Mouse (Mus musculus) ES-E14 (cell line): ENCODE results near the gene 9130213A22Rik. TPM values are rescaled to one million over a fixed set of nuclear protein-coding genes. Genes with fewer than 3 reads are reported as not detected.

ENCODE experiments used
- DNase-seq: peaks from one replicate; pipeline ENCODE4 v3.0.0-alpha.2; 2013; ENCODE audit warnings: low read depth, low spot score
- H3K27ac ChIP-seq: 2 replicates; pipeline ENCODE4 v1.5.1; 2012; ENCODE audit warnings: low read depth, mild to moderate bottlenecking, low read length, moderate library complexity, mixed read lengths; ENCODE audit not compliant: poor library complexity, insufficient read depth, severe bottlenecking
- H3K36me3 ChIP-seq: 2 replicates; pipeline ENCODE4 v1.6.1; 2012; ENCODE audit warnings: mild to moderate bottlenecking, low read length, moderate library complexity, mixed read lengths; ENCODE audit not compliant: control insufficient read depth, poor library complexity, insufficient read depth, severe bottlenecking
- H3K4me1 ChIP-seq, 2 experiments: fragments of 150-350 bp in 1 of 2; sonication (generic) in 1 of 2; 2 replicates each; pipeline ENCODE4 v1.6.1; 2012; ENCODE audit warnings: low read length in 2 of 2, mild to moderate bottlenecking in 1 of 2, mixed read lengths in 1 of 2; ENCODE audit not compliant: control insufficient read depth in 2 of 2, insufficient read depth in 2 of 2, poor library complexity in 1 of 2
- H3K4me3 ChIP-seq, 2 experiments: fragments of 150-350 bp in 1 of 2; sonication (generic) in 1 of 2; 2 replicates each; pipeline ENCODE4 v1.5.1; 2012; ENCODE audit warnings: low read length in 2 of 2, low read depth in 1 of 2, mild to moderate bottlenecking in 1 of 2, mixed read lengths in 1 of 2; ENCODE audit not compliant: insufficient read depth in 1 of 2, poor library complexity in 1 of 2, severe bottlenecking in 1 of 2
- H3K9ac ChIP-seq: 2 replicates; pipeline ENCODE4 v1.6.1; 2012; ENCODE audit warnings: low read depth, mild to moderate bottlenecking, low read length, mixed read lengths; ENCODE audit not compliant: poor library complexity, insufficient read depth, severe bottlenecking
- H3K9me3 ChIP-seq: fragments of 150-350 bp; sonication (generic); 2 replicates; pipeline ENCODE4 v1.6.1; 2012; ENCODE audit warnings: low read depth, mild to moderate bottlenecking, low read length; ENCODE audit not compliant: control insufficient read depth, insufficient read depth
- CHD2 ChIP-seq: IDR thresholded peaks from 2 replicates; pipeline ENCODE4 v1.6.1; 2014; ENCODE audit warnings: mild to moderate bottlenecking, low read depth, low read length, inconsistent platforms
- HCFC1 ChIP-seq: IDR thresholded peaks from 2 replicates; pipeline ENCODE4 v1.6.1; 2012; ENCODE audit warnings: low read length, inconsistent platforms, borderline replicate concordance; ENCODE audit not compliant: insufficient read depth
- MAFK ChIP-seq: IDR thresholded peaks from 2 replicates; pipeline ENCODE4 v1.6.1; 2014; ENCODE audit warnings: mild to moderate bottlenecking, low read depth, low read length, inconsistent platforms; ENCODE audit not compliant: insufficient read depth
- ZC3H11A ChIP-seq: IDR thresholded peaks from 2 replicates; pipeline ENCODE4 v1.6.1; 2012; ENCODE audit warnings: low read depth, mild to moderate bottlenecking, inconsistent platforms, low read length, borderline replicate concordance
- ZNF384 ChIP-seq: IDR thresholded peaks from 2 replicates; pipeline ENCODE4 v1.6.1; 2012; ENCODE audit warnings: low read depth, low read length, inconsistent platforms
- in situ Hi-C, 2 experiments: fragments of 600-800 bp; cut with MboI; formaldehyde crosslinking; loops; one replicate each; pipeline ENCODE4 v1.15.1; 2025; ENCODE audit warnings: low sequenced_read_pairs in 2 of 2, inconsistent platforms in 1 of 2; ENCODE audit not compliant: unreplicated experiment in 2 of 2
- total RNA-seq: library from RNA; depleted of rRNA; stranded (reverse); fragments of 300-350 nt; gene quantifications from 2 replicates; pipeline ENCODE4 v1.2.3, GENCODE M21; 2012

Gene 9130213A22Rik
- total RNA-seq, 1 experiment, result not detected

GRCm38 (mm10) chr11:69120221-69121000 is 2.0 kb downstream of the 9130213A22Rik start, which contains the start of gene Hes7:
Gene Hes7 (plus strand): TSS chr11:69120404.
- H3K4me3 ChIP-seq, result peak within 1 kb of the TSS; percentile 68 to 82; a peak in 3 of 4 replicates
- H3K36me3 ChIP-seq, result no peaks in the 10 kb centered on the region
- H3K9ac ChIP-seq, result 0 out of 2 replicates have a peak within 1 kb of the TSS, but pooled peaks have one; percentile 6
- H3K9me3 ChIP-seq, result no peaks in the 10 kb centered on the region
- TF ChIP-seq ZNF384 (no peak), CHD2 (no peak)
- no peak for DNase-seq
- in situ Hi-C loops, result no loop called here
- no peak within 1 kb of the TSS for H3K27ac ChIP-seq
- H3K4me1 ChIP-seq, result peaks cover 0 to 4% of the 10 kb centered on the region in 2 experiments; a peak in 1 of 4 replicates

- in situ Hi-C loops, result no loop called here
- no peak overlapping the region for H3K27ac ChIP-seq
- peaks cover 0 to 4% of the 10 kb centered on the region in 2 experiments; a peak in 1 of 4 replicates for H3K4me1 ChIP-seq
- DNase-seq, result no peak
- no peak for TF ChIP-seq HCFC1
- no peaks in the 10 kb centered on the region for H3K9me3 ChIP-seq
- no peak overlapping the region for H3K9ac ChIP-seq
- 0 out of 4 replicates have a peak overlapping the region, but pooled peaks of 1 of the 2 experiments have one; percentile 9 for H3K4me3 ChIP-seq
- H3K36me3 ChIP-seq, result no peaks in the 10 kb centered on the region
Measured at GRCm38 (mm10) chr11:69119446-69120155, 2.8 kb downstream of the 9130213A22Rik start.

GRCm38 (mm10) chr11:69118765-69119164 is 3.6 kb downstream of the 9130213A22Rik start:
- Histone ChIP-seq H3K9me3 (no peaks in the 10 kb centered on the region), H3K9ac (no peak overlapping the region), H3K4me3 (peak overlapping the region; percentile 59 to 72), H3K36me3 (no peaks in the 10 kb centered on the region), H3K4me1 (peaks cover 0 to 4% of the 10 kb centered on the region in 2 experiments; a peak in 1 of 4 replicates), H3K27ac (no peak overlapping the region)
- TF ChIP-seq CHD2 (no peak), ZNF384 (peak; percentile 95), MAFK (peak; percentile 94), HCFC1 (no peak), ZC3H11A (no peak)
- DNase-seq, result no peak
- in situ Hi-C loops, result no loop called here

GRCm38 (mm10) chr11:69117737-69118695 is 4.4 kb downstream of the 9130213A22Rik start:
- no peak for DNase-seq
- TF ChIP-seq ZNF384 (no peak), HCFC1 (no peak), CHD2 (no peak), ZC3H11A (no peak), MAFK (no peak)
- Histone ChIP-seq H3K27ac (no peak overlapping the region), H3K4me3 (peak overlapping the region; percentile 59 to 72), H3K9me3 (no peaks in the 10 kb centered on the region), H3K36me3 (no peaks in the 10 kb centered on the region), H3K9ac (0 out of 2 replicates have a peak overlapping the region, but pooled peaks have one; percentile 9), H3K4me1 (peaks cover 0 to 4% of the 10 kb centered on the region in 2 experiments; a peak in 1 of 4 replicates)
- in situ Hi-C loops, result no loop called here
